Mouse (Mus musculus) limb, embryonic 14.5 days (tissue): ENCODE measurements around the gene Ttc28. TPM values are rescaled to one million over a fixed set of nuclear protein-coding genes. Genes with fewer than 3 reads are reported as not detected.

Source experiments
- ATAC-seq: fragments of 200-750 bp; cut with Nextera tagmentation; 2 replicates; pipeline ENCODE4 v1.8.0; 2017; ENCODE audit warnings: low read depth, moderate number of reproducible peaks, moderate TSS enrichment; ENCODE audit not compliant: low FRiP score
- DNase-seq: peaks from one replicate; pipeline ENCODE4 v3.0.0-alpha.2; 2015; ENCODE audit warnings: low spot score
- H3K27ac ChIP-seq: fragments of 300-500 bp; sonication (generic); replicated peaks from 2 replicates; pipeline ENCODE4 v1.5.1; 2014; ENCODE audit warnings: low read depth, mild to moderate bottlenecking, low read length, moderate library complexity, mixed read lengths
- H3K27me3 ChIP-seq: fragments of 300-500 bp; sonication (generic); 2 replicates; pipeline ENCODE4 v1.6.1; 2014; ENCODE audit warnings: low read length, mixed read lengths; ENCODE audit not compliant: control insufficient read depth, insufficient read depth
- H3K36me3 ChIP-seq: fragments of 300-500 bp; sonication (generic); 2 replicates; pipeline ENCODE4 v1.6.1; 2014; ENCODE audit warnings: mild to moderate bottlenecking, low read length, moderate library complexity, mixed read lengths; ENCODE audit not compliant: control insufficient read depth, insufficient read depth
- H3K4me1 ChIP-seq: fragments of 300-500 bp; sonication (generic); 2 replicates; pipeline ENCODE4 v1.6.1; 2014; ENCODE audit warnings: antibody characterized with exemption, low read length, mixed read lengths; ENCODE audit not compliant: control insufficient read depth, insufficient read depth
- H3K4me2 ChIP-seq: fragments of 300-500 bp; sonication (generic); replicated peaks from 2 replicates; pipeline ENCODE4 v1.6.1; 2014; ENCODE audit warnings: low read depth, mild to moderate bottlenecking, low read length, moderate library complexity; ENCODE audit not compliant: severe bottlenecking
- H3K4me3 ChIP-seq: fragments of 300-500 bp; sonication (generic); replicated peaks from 2 replicates; pipeline ENCODE4 v1.5.1; 2014; ENCODE audit warnings: low read length
- H3K9ac ChIP-seq: fragments of 300-500 bp; sonication (generic); 2 replicates; pipeline ENCODE4 v1.6.1; 2014; ENCODE audit warnings: mild to moderate bottlenecking, low read depth, low read length, moderate library complexity; ENCODE audit not compliant: severe bottlenecking
- H3K9me3 ChIP-seq: fragments of 300-500 bp; sonication (generic); 2 replicates; pipeline ENCODE4 v1.6.1; 2016; ENCODE audit warnings: low read length; ENCODE audit not compliant: control insufficient read depth
- POLR2A ChIP-seq: fragments of 200-500 bp; IDR thresholded peaks from 2 replicates; pipeline ENCODE4 v1.8.0; 2012; ENCODE audit warnings: inconsistent platforms, mild to moderate bottlenecking, moderate library complexity, borderline replicate concordance; ENCODE audit not compliant: insufficient read depth, insufficient read length; ENCODE audit errors: extremely low read depth
- WGBS: fragments of 180-500 bp; shearing (Covaris S2); extraction: QIAGEN DNeasy Blood & Tissue Kit; methylation state at CpG from one replicate; pipeline ENCODE4 v1.1.7; 2014; 5-methylcytosine and 5-hydroxymethylcytosine counted together
- polyA plus RNA-seq, 2 experiments: library from polyadenylated mRNA; depleted of rRNA in 1 of 2; stranded (reverse) in 1 of 2; unstranded in 1 of 2; fragments of >200 nt; fragmentation: Nextera tagmentation in 1 of 2; extraction: Ambion mirVana in 1 of 2; gene quantifications; 2 replicates each; pipeline versions ENCODE4 v1.2.1 to v1.2.3; 2012 to 2014

The Ttc28 gene
- polyA plus RNA-seq, 2 experiments: 16.3 to 19.9 TPM

- TF ChIP-seq POLR2A: no peak
- H3K4me1 ChIP-seq: peaks cover 40% of the 10 kb centered on the region
These were observed 283.8 kb downstream of the Ttc28 start for GRCm38 (mm10) chr5:111163377-111163776.

GRCm38 (mm10) chr5:111164348-111164920, 284.8 kb downstream of the Ttc28 start:
- Histone ChIP-seq H3K36me3 (no peaks in the 10 kb centered on the region), H3K9me3 (no peaks in the 10 kb centered on the region), H3K4me3 (no peak overlapping the region), H3K4me2 (no peak overlapping the region), H3K27ac (no peak overlapping the region), H3K27me3 (no peaks in the 10 kb centered on the region), H3K4me1 (peaks cover 37% of the 10 kb centered on the region), H3K9ac (no peak overlapping the region)
- DNase-seq (no peak), ATAC-seq (no peak)
- WGBS: 16% methylated on average over 9 of the region's 9 CpGs
- TF ChIP-seq POLR2A: no peak

More at GRCm38 (mm10) chr5:111163377-111163776, 283.8 kb downstream of the Ttc28 start:
- Histone ChIP-seq H3K36me3 (no peaks in the 10 kb centered on the region), H3K27ac (no peak overlapping the region), H3K9me3 (no peaks in the 10 kb centered on the region), H3K4me2 (no peak overlapping the region), H3K9ac (no peak overlapping the region), H3K4me3 (no peak overlapping the region), H3K27me3 (no peaks in the 10 kb centered on the region)
- 30% methylated on average over 11 of the region's 11 CpGs for WGBS
- DNase-seq (no peak), ATAC-seq (no peak)

GRCm38 (mm10) chr5:111170383-111170782, 290.8 kb downstream of the Ttc28 start:
- Histone ChIP-seq H3K4me1 (peaks cover 8% of the 10 kb centered on the region), H3K4me2 (no peak overlapping the region), H3K4me3 (no peak overlapping the region), H3K9ac (no peak overlapping the region), H3K36me3 (no peaks in the 10 kb centered on the region), H3K27ac (no peak overlapping the region), H3K9me3 (no peaks in the 10 kb centered on the region), H3K27me3 (no peaks in the 10 kb centered on the region)
- DNase-seq: no peak
- no peak for ATAC-seq
- TF ChIP-seq POLR2A: no peak
- 62% methylated on average over 9 of the region's 9 CpGs for WGBS

GRCm38 (mm10) chr5:111175410-111175809, 295.8 kb downstream of the Ttc28 start:
- Histone ChIP-seq H3K4me1 (peaks cover 47% of the 10 kb centered on the region), H3K27me3 (no peaks in the 10 kb centered on the region), H3K36me3 (no peaks in the 10 kb centered on the region), H3K9me3 (no peaks in the 10 kb centered on the region), H3K4me2 (peak overlapping the region; percentile 37; the same call in 1 of the 2 replicates), H3K4me3 (peak overlapping the region; percentile 4; the same call in 1 of the 2 replicates), H3K27ac (no peak overlapping the region), H3K9ac (no peak overlapping the region)
- DNase-seq (no peak), ATAC-seq (peak; percentile 57; the same call in 1 of the 2 replicates)
- TF ChIP-seq POLR2A: no peak
- 20% methylated on average over 12 of the region's 12 CpGs for WGBS

GRCm38 (mm10) chr5:111175842-111176241, 296.2 kb downstream of the Ttc28 start:
- Histone ChIP-seq H3K9ac (no peak overlapping the region), H3K4me1 (peaks cover 51% of the 10 kb centered on the region), H3K9me3 (no peaks in the 10 kb centered on the region), H3K4me3 (no peak overlapping the region), H3K4me2 (0 out of 2 replicates have a peak overlapping the region, but pooled peaks have one; percentile 37), H3K27ac (no peak overlapping the region), H3K27me3 (no peaks in the 10 kb centered on the region), H3K36me3 (no peaks in the 10 kb centered on the region)
- no peak for TF ChIP-seq POLR2A
- WGBS: 27% methylated on average over 9 of the region's 9 CpGs
- ATAC-seq: no peak
- no peak for DNase-seq
